Mouse (Mus musculus): ENCODE measurements at regions not wholly inside any gene's neighbourhood (a gene's known extent, or its start where the extent isn't known, plus 50 kb on each side); places are given as distances from the start of the nearest gene placed in this dataset.

DNA sequence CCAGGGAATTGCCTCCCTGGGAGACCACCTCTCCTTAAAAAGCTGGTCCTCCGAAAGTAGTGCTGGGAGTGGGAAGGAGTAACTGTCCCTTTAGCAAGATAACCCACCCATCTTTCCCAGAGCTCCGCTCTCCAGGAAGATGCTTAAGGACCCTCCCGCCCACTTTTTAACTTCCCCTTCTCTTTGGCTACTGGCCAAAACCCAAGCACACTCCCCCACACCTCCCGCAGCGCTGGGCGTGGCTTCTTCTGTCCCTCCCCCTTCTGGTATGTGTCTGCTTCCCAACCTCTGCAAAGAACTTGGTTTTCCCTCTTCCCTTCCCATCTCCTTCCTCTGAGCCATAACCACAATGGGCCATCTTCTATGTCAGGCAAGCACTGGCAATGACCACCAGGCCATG is 85.4 kb downstream of the Rpap3 start:
- DNase-seq (ENCODE audit: extremely low read depth, low read depth, low spot score), result no peak
- no peak overlapping the region for H3K4me3 ChIP-seq (ENCODE audit: insufficient read depth, low read depth, low read length)
- no peaks in the 10 kb centered on the region for H3K36me3 ChIP-seq (ENCODE audit: control insufficient read depth, insufficient read depth, low read length)
- TF ChIP-seq CTCF (IDR thresholded peaks at IDR 0.05; ENCODE audit: low read depth, low read length), result no peak
- TF ChIP-seq POLR2A (IDR thresholded peaks at IDR 0.05; ENCODE audit: extremely low read depth, insufficient read depth, low read length), result no peak
- no peak overlapping the region for H3K9ac ChIP-seq (ENCODE audit: low read depth, low read length)
- H3K4me1 ChIP-seq (ENCODE audit: control insufficient read depth, insufficient read depth, low read length), result no peaks in the 10 kb centered on the region
- H3K27ac ChIP-seq (replicated peaks; ENCODE audit: insufficient read depth, low read depth, low read length), result no peak overlapping the region
- no peaks in the 10 kb centered on the region for H3K79me2 ChIP-seq (ENCODE audit: control insufficient read depth, insufficient read depth, low read length)
- WGBS, result 68% methylated on average over 6 of the region's 6 CpGs
- no peaks in the 10 kb centered on the region for H3K27me3 ChIP-seq (ENCODE audit: control insufficient read depth, insufficient read depth, low read length)

DNA sequence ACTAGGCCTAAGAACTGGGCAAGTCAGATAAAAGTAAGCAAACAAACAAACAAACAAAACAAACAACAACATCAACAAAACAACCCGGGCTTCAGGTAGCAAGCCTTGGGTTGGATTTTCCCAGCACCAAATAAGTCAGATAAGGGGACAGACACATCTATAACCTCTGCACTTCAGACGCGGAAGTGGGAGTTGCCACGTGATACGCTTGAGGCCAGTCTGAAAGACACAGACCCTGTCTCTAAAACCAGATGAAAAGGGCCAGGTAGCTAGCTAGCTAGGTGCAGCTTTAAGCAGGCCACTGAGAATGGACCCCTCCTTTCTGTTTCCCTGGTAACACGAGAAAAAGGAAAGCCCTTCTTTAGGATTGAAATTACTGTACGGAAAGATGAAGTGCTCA is 85.9 kb downstream of the Rpap3 start:
- TF ChIP-seq POLR2A (IDR thresholded peaks at IDR 0.05; ENCODE audit: extremely low read depth, insufficient read depth, low read length) (no peak), CTCF (IDR thresholded peaks at IDR 0.05; ENCODE audit: low read depth, low read length) (no peak)
- Histone ChIP-seq H3K27me3 (ENCODE audit: control insufficient read depth, insufficient read depth, low read length) (no peaks in the 10 kb centered on the region), H3K27ac (replicated peaks; ENCODE audit: insufficient read depth, low read depth, low read length) (no peak overlapping the region), H3K9ac (ENCODE audit: low read depth, low read length) (no peak overlapping the region), H3K4me1 (ENCODE audit: control insufficient read depth, insufficient read depth, low read length) (no peaks in the 10 kb centered on the region), H3K79me2 (ENCODE audit: control insufficient read depth, insufficient read depth, low read length) (no peaks in the 10 kb centered on the region), H3K4me3 (ENCODE audit: insufficient read depth, low read depth, low read length) (no peak overlapping the region), H3K36me3 (ENCODE audit: control insufficient read depth, insufficient read depth, low read length) (no peaks in the 10 kb centered on the region)
- 87% methylated on average over 7 of the region's 7 CpGs for WGBS
- DNase-seq (ENCODE audit: extremely low read depth, low read depth, low spot score), result no peak

DNA sequence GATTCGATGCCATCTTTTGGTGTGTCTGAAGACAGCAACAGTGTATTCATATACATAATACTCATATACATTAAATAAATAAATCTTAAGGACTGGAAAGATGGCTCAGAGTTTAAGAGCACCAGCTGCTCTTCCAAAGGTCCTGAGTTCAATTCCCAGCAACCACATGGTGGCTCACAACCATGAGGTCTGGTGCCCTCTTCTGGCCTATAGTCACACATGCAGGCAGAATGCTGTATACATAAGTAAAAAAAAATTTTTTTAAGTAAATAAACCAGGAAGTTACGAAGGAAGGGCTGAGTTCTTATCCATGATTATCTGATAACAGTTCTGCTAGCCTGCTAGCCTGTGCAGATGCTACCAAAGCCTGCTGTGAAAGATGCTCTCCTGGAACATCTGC is 93.3 kb downstream of the Rpap3 start:
- 81% methylated on average over 2 of the region's 2 CpGs for WGBS
- H3K9ac ChIP-seq (ENCODE audit: low read depth, low read length), result no peak overlapping the region
- H3K36me3 ChIP-seq (ENCODE audit: control insufficient read depth, insufficient read depth, low read length), result no peaks in the 10 kb centered on the region
- H3K27ac ChIP-seq (replicated peaks; ENCODE audit: insufficient read depth, low read depth, low read length), result no peak overlapping the region
- TF ChIP-seq POLR2A (IDR thresholded peaks at IDR 0.05; ENCODE audit: extremely low read depth, insufficient read depth, low read length) (no peak), CTCF (IDR thresholded peaks at IDR 0.05; ENCODE audit: low read depth, low read length) (no peak)
- no peak for DNase-seq (ENCODE audit: extremely low read depth, low read depth, low spot score)
- H3K4me1 ChIP-seq (ENCODE audit: control insufficient read depth, insufficient read depth, low read length), result no peaks in the 10 kb centered on the region
- no peaks in the 10 kb centered on the region for H3K79me2 ChIP-seq (ENCODE audit: control insufficient read depth, insufficient read depth, low read length)
- no peak overlapping the region for H3K4me3 ChIP-seq (ENCODE audit: insufficient read depth, low read depth, low read length)
- no peaks in the 10 kb centered on the region for H3K27me3 ChIP-seq (ENCODE audit: control insufficient read depth, insufficient read depth, low read length)

DNA sequence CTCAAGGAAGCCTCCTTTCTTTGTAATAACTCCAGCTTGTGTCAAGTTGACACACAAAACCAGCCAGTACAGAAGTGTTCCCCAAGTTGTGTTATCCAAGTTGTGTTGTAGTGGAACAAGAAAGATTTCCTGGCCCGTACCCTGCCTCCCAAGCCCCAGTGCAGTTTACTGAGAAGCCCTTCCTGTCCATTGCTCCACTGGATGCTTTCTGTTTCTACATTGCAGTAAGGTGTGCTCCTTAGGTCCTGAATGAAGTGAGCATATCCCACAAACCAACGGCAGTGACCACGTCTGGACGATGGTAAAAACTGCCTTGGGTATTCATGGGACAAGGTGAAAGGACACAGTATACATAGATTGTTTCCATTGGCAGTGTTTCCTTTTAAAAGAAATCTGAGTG is 94.9 kb downstream of the Rpap3 start:
- Histone ChIP-seq H3K4me3 (ENCODE audit: insufficient read depth, low read depth, low read length) (no peak overlapping the region), H3K27me3 (ENCODE audit: control insufficient read depth, insufficient read depth, low read length) (no peaks in the 10 kb centered on the region), H3K9ac (ENCODE audit: low read depth, low read length) (no peak overlapping the region), H3K79me2 (ENCODE audit: control insufficient read depth, insufficient read depth, low read length) (no peaks in the 10 kb centered on the region), H3K27ac (replicated peaks; ENCODE audit: insufficient read depth, low read depth, low read length) (no peak overlapping the region), H3K36me3 (ENCODE audit: control insufficient read depth, insufficient read depth, low read length) (no peaks in the 10 kb centered on the region), H3K4me1 (ENCODE audit: control insufficient read depth, insufficient read depth, low read length) (no peaks in the 10 kb centered on the region; the same call in 1 of the 2 replicates)
- DNase-seq (ENCODE audit: extremely low read depth, low read depth, low spot score), result no peak
- TF ChIP-seq POLR2A (IDR thresholded peaks at IDR 0.05; ENCODE audit: extremely low read depth, insufficient read depth, low read length) (no peak), CTCF (IDR thresholded peaks at IDR 0.05; ENCODE audit: low read depth, low read length) (no peak)
- WGBS, result 92% methylated on average over 4 of the region's 4 CpGs

DNA sequence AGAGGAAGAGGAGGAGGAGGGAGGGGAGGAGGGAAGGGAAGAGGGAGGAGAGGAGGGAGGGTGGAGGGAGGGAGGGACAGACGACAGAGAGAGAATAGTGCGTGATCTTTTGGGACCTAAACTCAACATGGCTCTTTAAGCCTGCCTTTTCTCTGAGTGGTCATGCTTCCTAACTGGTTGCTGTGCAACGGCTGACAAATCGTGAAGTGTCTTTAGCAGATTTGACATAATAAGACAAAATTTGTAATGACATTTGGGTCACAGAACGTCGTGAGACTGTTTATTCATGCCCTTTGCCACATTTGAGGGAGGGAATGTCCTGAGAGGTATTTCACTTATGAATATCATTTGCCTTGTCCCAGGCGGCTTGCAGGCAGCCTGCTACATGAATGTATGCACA is 96.1 kb downstream of the Rpap3 start:
- WGBS, result 80% methylated on average over 7 of the region's 7 CpGs
- no peak overlapping the region for H3K9ac ChIP-seq (ENCODE audit: low read depth, low read length)
- no peaks in the 10 kb centered on the region; the same call in 1 of the 2 replicates for H3K4me1 ChIP-seq (ENCODE audit: control insufficient read depth, insufficient read depth, low read length)
- H3K27ac ChIP-seq (replicated peaks; ENCODE audit: insufficient read depth, low read depth, low read length), result no peak overlapping the region
- no peak overlapping the region for H3K4me3 ChIP-seq (ENCODE audit: insufficient read depth, low read depth, low read length)
- no peak for DNase-seq (ENCODE audit: extremely low read depth, low read depth, low spot score)
- no peaks in the 10 kb centered on the region for H3K27me3 ChIP-seq (ENCODE audit: control insufficient read depth, insufficient read depth, low read length)
- H3K36me3 ChIP-seq (ENCODE audit: control insufficient read depth, insufficient read depth, low read length), result no peaks in the 10 kb centered on the region
- TF ChIP-seq CTCF (IDR thresholded peaks at IDR 0.05; ENCODE audit: low read depth, low read length), result no peak
- TF ChIP-seq POLR2A (IDR thresholded peaks at IDR 0.05; ENCODE audit: extremely low read depth, insufficient read depth, low read length), result no peak
- H3K79me2 ChIP-seq (ENCODE audit: control insufficient read depth, insufficient read depth, low read length), result no peaks in the 10 kb centered on the region

DNA sequence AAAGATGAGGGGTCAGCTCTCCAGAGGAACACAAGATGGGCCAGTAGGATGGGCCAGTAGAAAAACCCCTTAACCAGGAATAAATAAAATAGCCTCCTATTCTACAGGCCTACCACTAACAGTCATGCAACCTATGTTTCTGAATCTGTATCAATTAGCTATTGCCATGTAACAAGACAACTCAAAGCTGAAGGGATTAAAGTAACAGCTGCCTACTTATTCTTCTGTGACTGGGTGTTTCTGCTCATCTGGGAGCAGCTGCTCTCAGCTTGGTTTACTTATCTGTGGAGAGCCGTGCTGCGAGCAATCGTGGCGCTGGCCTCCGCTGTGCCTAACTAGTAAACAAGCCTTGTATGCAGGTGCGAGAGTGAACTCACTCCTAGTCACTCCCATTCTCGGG is 97.0 kb downstream of the Rpap3 start:
- WGBS, result 86% methylated on average over 7 of the region's 7 CpGs
- Histone ChIP-seq H3K36me3 (ENCODE audit: control insufficient read depth, insufficient read depth, low read length) (no peaks in the 10 kb centered on the region), H3K79me2 (ENCODE audit: control insufficient read depth, insufficient read depth, low read length) (no peaks in the 10 kb centered on the region)

More for the DNA sequence above, 97.0 kb downstream of the Rpap3 start:
- no peak for DNase-seq (ENCODE audit: extremely low read depth, low read depth, low spot score)
- Histone ChIP-seq H3K4me3 (ENCODE audit: insufficient read depth, low read depth, low read length) (no peak overlapping the region), H3K4me1 (ENCODE audit: control insufficient read depth, insufficient read depth, low read length) (no peaks in the 10 kb centered on the region; the same call in 1 of the 2 replicates), H3K27me3 (ENCODE audit: control insufficient read depth, insufficient read depth, low read length) (no peaks in the 10 kb centered on the region; the same call in 1 of the 2 replicates), H3K27ac (replicated peaks; ENCODE audit: insufficient read depth, low read depth, low read length) (no peak overlapping the region), H3K9ac (ENCODE audit: low read depth, low read length) (no peak overlapping the region)
- TF ChIP-seq POLR2A (IDR thresholded peaks at IDR 0.05; ENCODE audit: extremely low read depth, insufficient read depth, low read length) (no peak), CTCF (IDR thresholded peaks at IDR 0.05; ENCODE audit: low read depth, low read length) (no peak)
